Mouse (Mus musculus) stomach, embryonic 14.5 days (tissue): ENCODE measurements at regions not wholly inside any gene's neighbourhood (a gene's known extent, or its start where the extent isn't known, plus 50 kb on each side); places are given as distances from the start of the nearest gene placed in this dataset. TPM values are rescaled to one million over a fixed set of nuclear protein-coding genes. Genes with fewer than 3 reads are reported as not detected.

ENCODE experiments used
- ATAC-seq: fragments of 200-750 bp; cut with Nextera tagmentation; 2 replicates; pipeline ENCODE4 v1.8.0; 2017; ENCODE audit warnings: low read depth, moderate TSS enrichment; ENCODE audit not compliant: insufficient number of reproducible peaks, insufficient read depth, low FRiP score
- H3K27ac ChIP-seq: fragments of 300-500 bp; sonication (generic); 2 replicates; pipeline ENCODE4 v1.5.1; 2014; ENCODE audit warnings: mild to moderate bottlenecking, low read length, moderate library complexity, mixed read lengths
- H3K27me3 ChIP-seq: fragments of 300-500 bp; sonication (generic); 2 replicates; pipeline ENCODE4 v1.6.1; 2014; ENCODE audit warnings: low read length, control low read depth, mixed read lengths; ENCODE audit not compliant: control insufficient read depth, insufficient read depth
- H3K36me3 ChIP-seq: fragments of 300-500 bp; sonication (generic); 2 replicates; pipeline ENCODE4 v1.6.1; 2014; ENCODE audit warnings: mild to moderate bottlenecking, control low read depth, low read length, moderate library complexity, mixed read lengths; ENCODE audit not compliant: control insufficient read depth, insufficient read depth
- H3K4me1 ChIP-seq: fragments of 300-500 bp; sonication (generic); 2 replicates; pipeline ENCODE4 v1.6.1; 2014; ENCODE audit warnings: low read length, control low read depth, mixed read lengths; ENCODE audit not compliant: control insufficient read depth, insufficient read depth
- H3K4me2 ChIP-seq: fragments of 300-500 bp; sonication (generic); replicated peaks from 2 replicates; pipeline ENCODE4 v1.6.1; 2014; ENCODE audit warnings: low read depth, low read length, control low read depth
- H3K4me3 ChIP-seq: fragments of 300-500 bp; sonication (generic); 2 replicates; pipeline ENCODE4 v1.5.1; 2014; ENCODE audit warnings: low read depth, low read length, control low read depth
- H3K9ac ChIP-seq: fragments of 300-500 bp; sonication (generic); replicated peaks from 2 replicates; pipeline ENCODE4 v1.6.1; 2014; ENCODE audit warnings: low read depth, mild to moderate bottlenecking, control low read depth, low read length, moderate library complexity, mixed read lengths
- H3K9me3 ChIP-seq: fragments of 300-500 bp; sonication (generic); 2 replicates; pipeline ENCODE4 v1.6.1; 2016; ENCODE audit warnings: low read depth, low read length, control low read depth; ENCODE audit not compliant: control insufficient read depth
- WGBS: fragments of 180-500 bp; shearing (Covaris S2); extraction: QIAGEN DNeasy Blood & Tissue Kit; methylation state at CpG from one replicate; pipeline ENCODE4 v1.1.7; 2014; 5-methylcytosine and 5-hydroxymethylcytosine counted together
- microRNA-seq: library from miRNA; unstranded; fragments of <30 nt; microRNA quantifications from one replicate; pipeline ENCODE4, GENCODE M21; 2016

- Histone ChIP-seq H3K36me3 (no peaks in the 10 kb centered on the region), H3K9ac (no peak overlapping the region), H3K9me3 (no peaks in the 10 kb centered on the region), H3K4me1 (no peaks in the 10 kb centered on the region), H3K4me3 (no peak overlapping the region), H3K27me3 (no peaks in the 10 kb centered on the region), H3K27ac (no peak overlapping the region), H3K4me2 (no peak overlapping the region)
- WGBS: 89% methylated on average over 7 of the region's 7 CpGs
- no peak for ATAC-seq
These were observed 50.4 kb upstream of the Zfp64 start for GRCm38 (mm10) chr2:169005810-169006209.

Small RNAs in the stretch of these regions (microRNA-seq; reads per million reads assigned to microRNA genes)
- not detected for gene Gm26469
